Mouse (Mus musculus) cortical plate, adult 2 months (tissue): ENCODE data around the gene Clec3b. TPM values are rescaled to one million over a fixed set of nuclear protein-coding genes. Genes with fewer than 3 reads are reported as not detected.

Experiments
- H3K27ac ChIP-seq: fragments of 200-500 bp; 2 replicates; pipeline ENCODE4 v1.5.1; 2012; ENCODE audit warnings: low read length, control low read depth, inconsistent platforms; ENCODE audit not compliant: insufficient read depth
- H3K4me1 ChIP-seq: fragments of 200-500 bp; 2 replicates; pipeline ENCODE4 v1.6.1; 2011; ENCODE audit warnings: low read length; ENCODE audit not compliant: control insufficient read depth, insufficient read depth
- H3K4me3 ChIP-seq: fragments of 200-500 bp; 2 replicates; pipeline ENCODE4 v1.5.1; 2011; ENCODE audit warnings: mild to moderate bottlenecking, low read length, control low read depth; ENCODE audit not compliant: insufficient read depth
- CTCF ChIP-seq: fragments of 200-500 bp; IDR thresholded peaks from 2 replicates; pipeline ENCODE4 v1.5.1; 2011; ENCODE audit warnings: mild to moderate bottlenecking, control low read depth, low read length; ENCODE audit not compliant: insufficient read depth; ENCODE audit errors: extremely low read depth
- POLR2A ChIP-seq: fragments of 200-500 bp; IDR thresholded peaks from 2 replicates; pipeline ENCODE4 v1.6.1; 2011; ENCODE audit warnings: mild to moderate bottlenecking, low read length, control low read depth; ENCODE audit not compliant: insufficient read depth; ENCODE audit errors: extremely low read depth
- polyA plus RNA-seq: library from polyadenylated mRNA; depleted of rRNA; stranded (reverse); fragments of >200 nt; gene quantifications from 2 replicates; pipeline ENCODE4 v1.2.3, GENCODE M21; 2012; rRNA removed

Gene Clec3b
- polyA plus RNA-seq, result 4.0 and 4.5 TPM in 2 replicates

GRCm38 (mm10) chr9:123150241-123151020, at the start of gene Clec3b:
Gene Clec3b (plus strand): TSS chr9:123150946.
- no peak within 1 kb of the TSS for H3K4me3 ChIP-seq
- H3K27ac ChIP-seq, result no peak within 1 kb of the TSS
- H3K4me1 ChIP-seq, result no peaks in the 10 kb centered on the region
- TF ChIP-seq CTCF (no peak), POLR2A (no peak)

- Histone ChIP-seq H3K4me3 (no peak overlapping the region), H3K4me1 (no peaks in the 10 kb centered on the region; the same call in 1 of the 2 replicates), H3K27ac (no peak overlapping the region)
- no peak for TF ChIP-seq CTCF
- no peak for TF ChIP-seq POLR2A
Measured at GRCm38 (mm10) chr9:123103425-123103824, 47.3 kb upstream of the Clec3b start.

GRCm38 (mm10) chr9:123104362-123104761, 46.4 kb upstream of the Clec3b start:
- TF ChIP-seq POLR2A (no peak), CTCF (no peak)
- no peak overlapping the region for H3K27ac ChIP-seq

GRCm38 (mm10) chr9:123107186-123107585, 43.6 kb upstream of the Clec3b start:
- no peak for TF ChIP-seq POLR2A
- TF ChIP-seq CTCF, result no peak
- Histone ChIP-seq H3K27ac (no peak overlapping the region), H3K4me1 (peaks cover 2% of the 10 kb centered on the region), H3K4me3 (no peak overlapping the region)

More at GRCm38 (mm10) chr9:123104362-123104761, 46.4 kb upstream of the Clec3b start:
- H3K4me3 ChIP-seq, result no peak overlapping the region
- no peaks in the 10 kb centered on the region; the same call in 1 of the 2 replicates for H3K4me1 ChIP-seq

GRCm38 (mm10) chr9:123109188-123109587, 41.6 kb upstream of the Clec3b start:
- no peak overlapping the region for H3K27ac ChIP-seq
- H3K4me3 ChIP-seq, result no peak overlapping the region
- H3K4me1 ChIP-seq, result peaks cover 2% of the 10 kb centered on the region
- TF ChIP-seq POLR2A (no peak), CTCF (no peak)

- no peak overlapping the region; the same call in 1 of the 2 replicates for H3K4me3 ChIP-seq
- no peak for TF ChIP-seq CTCF
- TF ChIP-seq POLR2A, result no peak
- H3K4me1 ChIP-seq, result peaks cover 2% of the 10 kb centered on the region; the same call in 1 of the 2 replicates
- H3K27ac ChIP-seq, result no peak overlapping the region
Measured at GRCm38 (mm10) chr9:123111751-123112221, 39.0 kb upstream of the Clec3b start.

GRCm38 (mm10) chr9:123112805-123113521, 37.8 kb upstream of the Clec3b start, which contains the start of the genes Zdhhc3 and Exosc7:
Gene Zdhhc3 (minus strand): TSS chr9:123113205.
Gene Exosc7 (plus strand): TSS chr9:123113215.
- H3K4me1 ChIP-seq, result peaks cover 2% of the 10 kb centered on the region; the same call in 1 of the 2 replicates
- TF ChIP-seq POLR2A (peak; percentile 85), CTCF (no peak)
- peak within 1 kb of the TSS; percentile 83 for H3K4me3 ChIP-seq
- H3K27ac ChIP-seq, result peak within 1 kb of the TSS; percentile 79

GRCm38 (mm10) chr9:123113931-123114330, 36.8 kb upstream of the Clec3b start:
- peak overlapping the region; percentile 83 for H3K4me3 ChIP-seq
- no peak overlapping the region for H3K27ac ChIP-seq
- peaks cover 2% of the 10 kb centered on the region; the same call in 1 of the 2 replicates for H3K4me1 ChIP-seq
- no peak for TF ChIP-seq CTCF
- TF ChIP-seq POLR2A, result no peak

GRCm38 (mm10) chr9:123115566-123115965, 35.2 kb upstream of the Clec3b start:
- TF ChIP-seq CTCF (no peak), POLR2A (no peak)
- Histone ChIP-seq H3K4me1 (peaks cover 2% of the 10 kb centered on the region; the same call in 1 of the 2 replicates), H3K27ac (no peak overlapping the region), H3K4me3 (no peak overlapping the region)
